Mouse (Mus musculus) CH12.LX (cell line): ENCODE results near the gene Otos. TPM values are rescaled to one million over a fixed set of nuclear protein-coding genes. Genes with fewer than 3 reads are reported as not detected.

Experiments
- DNase-seq: peaks from one replicate; pipeline ENCODE4 v3.0.0-alpha.2; 2013; ENCODE audit errors: extremely low read depth
- H3K27ac ChIP-seq: 2 replicates; pipeline ENCODE4 v1.5.1; 2012; ENCODE audit warnings: low read depth, mild to moderate bottlenecking, control low read depth, moderate library complexity; ENCODE audit not compliant: insufficient read depth
- H3K27me3 ChIP-seq: replicated peaks from 2 replicates; pipeline ENCODE3; 2012; ENCODE audit warnings: inconsistent platforms
- H3K36me3 ChIP-seq, 2 experiments: replicated peaks in 1 of 2; 2 replicates each; pipeline versions ENCODE3 to v1.6.1; 2012; ENCODE audit warnings: inconsistent platforms in 1 of 2, low read length in 1 of 2, mild to moderate bottlenecking in 1 of 2, mixed read lengths in 1 of 2, moderate library complexity in 1 of 2; ENCODE audit not compliant: control insufficient read depth in 1 of 2, insufficient read depth in 1 of 2
- H3K4me1 ChIP-seq, 2 experiments: 2 replicates each; pipeline ENCODE4 v1.6.1; 2012; ENCODE audit warnings: inconsistent platforms in 1 of 2, moderate library complexity in 1 of 2; ENCODE audit not compliant: insufficient read depth in 2 of 2, control insufficient read depth in 1 of 2
- H3K4me2 ChIP-seq: 2 replicates; pipeline ENCODE4 v1.6.1; 2012; ENCODE audit warnings: low read depth, mild to moderate bottlenecking, control low read depth; ENCODE audit not compliant: poor library complexity, insufficient read depth, severe bottlenecking
- H3K4me3 ChIP-seq, 3 experiments: fragments of 150-350 bp in 1 of 3; sonication (generic) in 1 of 3; replicated peaks in 1 of 3; 2 replicates each; pipeline versions ENCODE3 to v1.5.1; 2011 to 2012; ENCODE audit warnings: low read depth in 2 of 3, low read length in 2 of 3, mild to moderate bottlenecking in 2 of 3, moderate library complexity in 2 of 3, control low read depth in 1 of 3, improper control_type of control experiment in 1 of 3, inconsistent platforms in 1 of 3, mixed read lengths in 1 of 3; ENCODE audit not compliant: poor library complexity in 1 of 3
- H3K79me2 ChIP-seq: replicated peaks from 2 replicates; pipeline ENCODE4 v1.6.1; 2012; ENCODE audit warnings: mild to moderate bottlenecking, moderate library complexity; ENCODE audit not compliant: control insufficient read depth, poor library complexity, insufficient read depth, severe bottlenecking; ENCODE audit errors: extremely low read depth
- H3K9ac ChIP-seq: 2 replicates; pipeline ENCODE4 v1.6.1; 2012; ENCODE audit warnings: low read depth, mild to moderate bottlenecking, control low read depth, moderate library complexity; ENCODE audit not compliant: insufficient read depth
- H3K9me3 ChIP-seq: replicated peaks from 2 replicates; pipeline ENCODE3; 2012; ENCODE audit warnings: low read length, inconsistent platforms, mixed read lengths
- CHD1 ChIP-seq: IDR thresholded peaks from 2 replicates; pipeline ENCODE4 v1.6.1; 2012; ENCODE audit warnings: low read depth, low read length, improper control_type of control experiment, inconsistent platforms
- CHD2 ChIP-seq: IDR thresholded peaks from 2 replicates; pipeline ENCODE4 v1.6.1; 2011; ENCODE audit warnings: low read length, improper control_type of control experiment
- E2F4 ChIP-seq: IDR thresholded peaks from 2 replicates; pipeline ENCODE4 v1.6.1; 2011; ENCODE audit warnings: low read depth, low read length, improper control_type of control experiment; ENCODE audit not compliant: insufficient replicate concordance
- GABPA ChIP-seq: IDR thresholded peaks from 2 replicates; pipeline ENCODE4 v1.6.1; 2012; ENCODE audit warnings: low read depth, low read length, improper control_type of control experiment, inconsistent platforms; ENCODE audit not compliant: insufficient replicate concordance
- HCFC1 ChIP-seq: IDR thresholded peaks from 2 replicates; pipeline ENCODE4 v1.6.1; 2012; ENCODE audit warnings: low read depth, mild to moderate bottlenecking, inconsistent platforms, low read length, improper control_type of control experiment
- IRF4 ChIP-seq: IDR thresholded peaks from 2 replicates; pipeline ENCODE4 v1.6.1; 2014; ENCODE audit warnings: low read depth, mild to moderate bottlenecking, inconsistent platforms, low read length, improper control_type of control experiment
- JUND ChIP-seq: conservative IDR thresholded peaks from 2 replicates; pipeline ENCODE4 v1.6.1; 2011; ENCODE audit warnings: low read depth, low read length, improper control_type of control experiment
- KAT2A ChIP-seq: IDR thresholded peaks from 2 replicates; pipeline ENCODE4 v1.6.1; 2012; ENCODE audit warnings: low read length, improper control_type of control experiment, inconsistent platforms; ENCODE audit not compliant: insufficient replicate concordance
- MAX ChIP-seq: IDR thresholded peaks from 2 replicates; pipeline ENCODE4 v1.6.1; 2011; ENCODE audit warnings: low read length, improper control_type of control experiment
- MAZ ChIP-seq: IDR thresholded peaks from 2 replicates; pipeline ENCODE4 v1.6.1; 2012; ENCODE audit warnings: low read depth, mild to moderate bottlenecking, inconsistent platforms, low read length, improper control_type of control experiment, moderate library complexity
- MEF2A ChIP-seq: IDR thresholded peaks from 2 replicates; pipeline ENCODE4 v1.6.1; 2014; ENCODE audit warnings: low read depth, mild to moderate bottlenecking, inconsistent platforms, low read length, improper control_type of control experiment, borderline replicate concordance
- MXI1 ChIP-seq: IDR thresholded peaks from 2 replicates; pipeline ENCODE4 v1.6.1; 2011; ENCODE audit warnings: mild to moderate bottlenecking, low read depth, low read length, improper control_type of control experiment
- MYC ChIP-seq: IDR thresholded peaks from 2 replicates; pipeline ENCODE4 v1.6.1; 2011; ENCODE audit warnings: low read depth, mild to moderate bottlenecking, improper control_type of control experiment, low read length
- NELFE ChIP-seq: IDR thresholded peaks from 2 replicates; pipeline ENCODE4 v1.6.1; 2011; ENCODE audit warnings: low read depth, low read length, improper control_type of control experiment
- PAX5 ChIP-seq: IDR thresholded peaks from 2 replicates; pipeline ENCODE4 v1.6.1; 2012; ENCODE audit warnings: low read length, inconsistent platforms, mixed read lengths
- POLR2A ChIP-seq: IDR thresholded peaks from 2 replicates; pipeline ENCODE4 v1.6.1; 2011; ENCODE audit warnings: low read depth, mild to moderate bottlenecking, improper control_type of control experiment, low read length
- SIN3A ChIP-seq: IDR thresholded peaks from 2 replicates; pipeline ENCODE4 v1.6.1; 2012; ENCODE audit warnings: low read length, improper control_type of control experiment, inconsistent platforms
- SMC3 ChIP-seq: IDR thresholded peaks from 2 replicates; pipeline ENCODE4 v1.6.1; 2011; ENCODE audit warnings: low read depth, low read length, improper control_type of control experiment
- USF1 ChIP-seq: IDR thresholded peaks from 2 replicates; pipeline ENCODE4 v1.6.1; 2014; ENCODE audit warnings: low read depth, mild to moderate bottlenecking, inconsistent platforms, low read length, improper control_type of control experiment
- ZC3H11A ChIP-seq: IDR thresholded peaks from 2 replicates; pipeline ENCODE4 v1.6.1; 2012; ENCODE audit warnings: low read depth, mild to moderate bottlenecking, inconsistent platforms, low read length, improper control_type of control experiment
- ZKSCAN1 ChIP-seq: IDR thresholded peaks from 2 replicates; pipeline ENCODE4 v1.6.1; 2012; ENCODE audit warnings: low read depth, inconsistent platforms, low read length, improper control_type of control experiment, borderline replicate concordance
- ZMIZ1 ChIP-seq: IDR thresholded peaks from 2 replicates; pipeline ENCODE4 v1.6.1; 2012; ENCODE audit warnings: low read depth, mild to moderate bottlenecking, inconsistent platforms, low read length, improper control_type of control experiment
- ZNF384 ChIP-seq: IDR thresholded peaks from 2 replicates; pipeline ENCODE4 v1.6.1; 2012; ENCODE audit warnings: low read depth, low read length, improper control_type of control experiment, inconsistent platforms
- dilution Hi-C: fragments of 300-500 bp; cut with MboI; formaldehyde crosslinking; loops from 2 replicates; pipeline ENCODE4 v1.14.3; 2020; ENCODE audit warnings: low sequenced_read_pairs; ENCODE audit not compliant: extremely low pct_unique_long_range_greater_than_20kb, extremely low pct_ligation_motif_present
- in situ Hi-C: fragments of 300-500 bp; cut with MboI; formaldehyde crosslinking; loops from 3 replicates; pipeline ENCODE4 v1.14.3; 2019; ENCODE audit warnings: low sequenced_read_pairs, low pct_ligation_motif_present, low pct_unique_long_range_greater_than_20kb, mixed read lengths
- polyA plus RNA-seq: library from polyadenylated mRNA; unstranded; fragments of >175 nt; gene quantifications from 2 replicates; pipeline ENCODE4 v1.2.1, GENCODE M21; 2012; ENCODE audit warnings: low read depth; ENCODE audit not compliant: insufficient read length
- total RNA-seq, 2 experiments: library from RNA; depleted of rRNA; stranded (reverse); fragments of 300-350 nt in 1 of 2; fragments of >200 nt in 1 of 2; gene quantifications; 2 replicates each; pipeline ENCODE4 v1.2.3; 2012 to 2014

Otos gene
- total and polyA plus RNA-seq, 3 experiments, result 0.24 TPM; not detected in 2

DNA sequence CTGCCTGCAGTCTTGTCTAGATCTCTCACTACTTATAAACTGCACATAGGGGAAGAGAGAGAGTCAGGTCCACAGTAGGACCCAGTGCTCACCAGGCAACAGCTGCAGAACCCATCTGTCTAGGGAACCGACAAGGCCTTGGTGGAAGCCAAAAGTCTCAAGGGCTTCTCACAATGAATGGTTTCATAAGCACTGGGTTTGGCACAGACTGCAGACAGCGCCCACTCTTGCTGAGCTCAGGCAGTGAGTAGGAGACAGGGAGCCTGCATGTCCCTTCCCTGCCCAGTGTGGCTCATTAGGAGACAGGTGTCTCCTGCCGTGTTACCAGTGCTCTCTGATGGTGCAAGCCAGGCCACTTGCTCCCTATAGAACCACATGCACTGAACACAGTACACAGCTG, 10.5 kb downstream of the Otos start:
- dilution Hi-C loops, result no loop called here
- in situ Hi-C loops, result no loop called here
- H3K36me3 ChIP-seq, result peaks cover 35 to 56% of the 10 kb centered on the region in 2 experiments
- H3K4me3 ChIP-seq, result no peak overlapping the region
- peaks cover 8 to 24% of the 10 kb centered on the region in 2 experiments for H3K4me1 ChIP-seq
- H3K4me2 ChIP-seq, result no peak overlapping the region
- peaks cover 18% of the 10 kb centered on the region for H3K79me2 ChIP-seq
- no peak overlapping the region for H3K27ac ChIP-seq
- H3K9ac ChIP-seq, result no peak overlapping the region
- no peaks in the 10 kb centered on the region for H3K27me3 ChIP-seq
- DNase-seq, result no peak
- TF ChIP-seq ZC3H11A (no peak), HCFC1 (no peak), USF1 (no peak), MEF2A (no peak), ZMIZ1 (no peak), SIN3A (no peak), POLR2A (no peak), NELFE (no peak), CHD2 (no peak), MAZ (no peak), CHD1 (no peak), GABPA (no peak), SMC3 (no peak)
- no peaks in the 10 kb centered on the region for H3K9me3 ChIP-seq

DNA sequence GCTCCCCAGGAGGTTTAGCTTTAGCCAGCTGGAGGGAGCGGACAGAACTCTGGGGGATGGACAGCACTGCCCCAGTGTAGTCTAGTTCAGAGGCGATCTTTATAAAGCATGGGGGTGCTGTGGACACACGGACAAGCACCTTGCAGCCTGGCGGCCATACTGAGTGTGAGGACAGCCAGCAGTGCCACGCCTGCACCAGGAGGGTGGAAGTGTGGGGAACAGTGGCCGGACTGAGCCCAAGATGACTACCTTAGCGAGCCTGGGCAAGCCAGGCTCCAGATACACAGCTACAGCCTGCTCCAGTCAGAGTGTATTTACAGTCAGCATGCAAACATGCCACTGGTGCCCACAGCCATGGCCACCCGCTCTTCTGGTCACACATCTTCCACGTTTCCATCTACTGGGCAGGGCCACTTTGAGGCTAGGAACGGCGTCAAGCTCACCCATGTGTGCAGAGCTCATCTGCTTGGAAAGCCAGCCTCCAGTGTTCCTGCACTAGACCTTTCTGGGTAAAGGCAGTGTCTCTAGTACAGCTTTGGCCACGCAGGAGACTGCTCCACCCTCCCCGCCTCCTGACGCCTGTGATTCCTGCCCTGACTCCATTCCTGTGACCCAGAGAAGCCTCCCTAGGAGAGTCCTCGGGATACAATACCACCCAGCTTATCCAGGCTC, 11.0 kb downstream of the Otos start:
- H3K4me1 ChIP-seq, result peaks cover 8 to 21% of the 10 kb centered on the region in 2 experiments
- TF ChIP-seq MXI1 (no peak), PAX5 (no peak), ZKSCAN1 (no peak), NELFE (no peak), MYC (no peak), KAT2A (no peak), IRF4 (no peak), JUND (no peak), ZNF384 (no peak), MAX (no peak), E2F4 (no peak)
- TF ChIP-seq, all 38 proteins: peak for 0
- dilution Hi-C loops, result no loop called here
- in situ Hi-C loops, result no loop called here
- H3K27me3 ChIP-seq, result no peaks in the 10 kb centered on the region
- no peak for DNase-seq
- no peak overlapping the region for H3K9ac ChIP-seq
- no peak overlapping the region for H3K27ac ChIP-seq
- H3K9me3 ChIP-seq, result no peaks in the 10 kb centered on the region
- peaks cover 18% of the 10 kb centered on the region for H3K79me2 ChIP-seq
- no peak overlapping the region for H3K4me2 ChIP-seq
- H3K4me3 ChIP-seq, result no peak overlapping the region
- H3K36me3 ChIP-seq, result peaks cover 35 to 56% of the 10 kb centered on the region in 2 experiments
